Mouse (Mus musculus) heart, adult 11 months (tissue): ENCODE results near the gene Pnrc1.

Source experiments
- DNase-seq: peaks from one replicate; pipeline ENCODE4 v3.0.0; 2022

The Pnrc1 gene

GRCm38 (mm10) chr4:33270386-33271314 lies 19.3 kb downstream of the Pnrc1 start:
- DNase-seq = no peak

DNA sequence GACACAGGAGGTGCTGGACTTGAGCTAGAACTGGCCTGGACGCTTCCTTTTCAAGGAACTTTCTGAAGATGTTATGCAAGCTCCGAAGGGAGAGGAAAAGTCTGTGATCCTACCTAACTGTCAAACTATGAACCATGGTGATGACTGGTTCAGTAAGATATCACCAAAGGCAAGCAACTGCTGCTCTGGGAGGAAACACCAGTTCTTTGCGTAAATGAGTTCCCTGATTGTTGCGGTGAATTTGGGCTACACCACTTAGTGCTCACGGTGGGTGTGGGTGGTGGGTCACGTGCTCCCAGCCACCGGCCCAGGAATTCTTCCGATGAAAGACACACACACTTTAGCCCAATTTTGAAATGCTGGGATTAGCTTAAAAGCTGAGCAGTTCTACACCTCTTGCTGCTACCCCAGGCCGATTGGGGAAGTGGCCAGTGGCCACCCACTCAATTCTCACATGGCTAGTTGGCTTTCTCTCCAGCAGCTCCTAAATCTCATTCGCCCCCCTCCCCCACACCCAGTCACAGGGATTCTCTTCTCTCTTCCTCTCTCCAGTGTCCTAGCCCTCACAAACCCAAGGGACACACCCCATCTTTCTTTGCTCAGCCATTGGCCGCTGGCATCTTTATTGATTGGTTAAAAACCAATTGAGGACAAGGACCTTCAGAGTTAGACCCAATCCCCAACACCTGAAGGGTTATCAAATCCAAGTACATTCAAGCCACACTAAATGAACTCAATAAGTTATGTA lies 24.8 kb downstream of the Pnrc1 start:
- DNase-seq = no peak

GRCm38 (mm10) chr4:33262897-33263296 lies 27.1 kb downstream of the Pnrc1 start:
- no peak for DNase-seq

GRCm38 (mm10) chr4:33261311-33261753 lies 28.6 kb downstream of the Pnrc1 start:
- DNase-seq = peak; percentile 100

DNA sequence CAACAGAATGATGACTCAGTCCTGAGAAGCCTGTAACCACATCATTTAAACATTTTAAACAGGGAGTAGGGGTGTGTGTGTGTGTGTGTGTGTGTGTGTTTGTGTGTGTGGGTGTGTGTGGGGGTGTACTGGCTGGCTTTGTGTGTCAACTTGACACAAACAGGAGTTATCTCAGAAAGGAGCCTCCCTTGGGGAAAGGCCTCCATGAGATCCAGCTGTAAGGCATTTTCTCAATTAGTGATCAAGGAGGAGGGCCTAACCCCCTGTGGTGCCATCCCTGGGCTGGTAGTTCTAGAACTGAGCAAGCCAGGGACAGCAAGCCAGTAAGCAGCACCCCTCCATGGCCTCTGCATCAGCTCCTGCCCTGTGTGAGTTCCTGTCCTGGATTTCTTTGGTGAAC lies 29.7 kb downstream of the Pnrc1 start:
- DNase-seq = peak; percentile 90

- peak; percentile 91 for DNase-seq
Observed at GRCm38 (mm10) chr4:33257263-33257964, 32.5 kb downstream of the Pnrc1 start.

GRCm38 (mm10) chr4:33254706-33255105 lies 35.3 kb downstream of the Pnrc1 start:
- DNase-seq = no peak

DNA sequence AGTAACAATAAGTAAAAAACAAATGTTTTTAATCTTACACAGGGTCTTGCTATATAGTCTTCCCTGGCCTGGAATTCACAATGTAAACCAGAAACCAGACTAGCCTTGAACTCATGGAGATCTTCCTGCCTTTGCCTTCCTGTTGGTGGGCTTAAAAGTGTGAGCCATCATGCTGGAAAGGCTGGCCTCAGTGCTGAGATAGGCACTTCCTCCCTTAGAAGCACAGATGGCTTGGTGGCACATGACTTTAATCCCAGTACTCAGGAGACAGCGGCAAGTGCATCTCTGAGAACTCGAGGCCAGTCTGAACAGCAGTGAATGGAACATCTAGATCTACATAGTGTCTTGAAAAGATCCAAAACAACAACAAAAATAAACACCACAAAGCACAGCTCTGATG lies 39.1 kb downstream of the Pnrc1 start:
- peak; percentile 58 for DNase-seq

GRCm38 (mm10) chr4:33249716-33250230 lies 40.2 kb downstream of the Pnrc1 start:
- DNase-seq = peak; percentile 53

- no peak for DNase-seq
Observed at GRCm38 (mm10) chr4:33248915-33249314, 41.0 kb downstream of the Pnrc1 start.

DNA sequence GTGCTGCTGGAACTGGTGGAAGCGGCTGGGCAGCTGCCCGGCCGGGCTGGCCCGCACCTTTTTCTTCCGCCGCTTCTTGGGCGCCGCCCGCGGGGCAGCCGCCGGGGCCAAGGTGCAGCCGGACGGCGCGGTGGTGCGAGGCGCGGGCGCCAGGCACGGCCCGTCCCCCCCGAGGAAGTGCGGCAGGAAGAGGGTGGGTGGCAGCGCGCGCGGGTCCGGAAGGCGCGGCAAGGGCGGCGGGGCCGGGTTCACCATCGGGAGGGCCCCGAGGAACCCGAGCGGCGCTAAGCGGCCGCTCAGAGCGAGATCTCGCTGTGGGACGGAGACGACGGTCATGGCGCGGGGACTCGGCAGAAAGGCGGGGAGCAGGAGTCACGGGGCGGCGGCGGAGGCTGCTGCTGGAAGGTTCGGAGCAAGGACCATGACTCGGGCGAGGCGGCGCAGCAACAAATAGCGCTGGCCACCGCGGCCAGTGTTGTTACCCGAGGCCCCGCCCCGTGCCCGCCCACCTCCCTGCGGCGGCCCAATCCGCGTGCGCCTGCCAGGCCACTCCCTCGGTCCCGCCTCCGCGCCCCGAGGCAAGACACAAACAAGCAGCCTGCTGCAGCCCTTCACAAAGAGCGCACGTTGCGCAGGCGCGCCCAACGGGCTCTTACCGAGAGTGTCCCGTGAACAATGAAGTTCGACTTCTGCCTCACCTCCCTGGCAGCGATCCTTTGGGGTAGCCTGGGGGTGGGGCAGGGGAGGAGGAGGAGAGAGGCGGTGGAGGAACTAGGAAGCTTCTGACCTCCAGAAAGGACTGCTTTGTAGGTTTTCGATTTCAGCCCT lies 41.7 kb downstream of the Pnrc1 start:
- DNase-seq = peak; percentile 100

- peak; percentile 100 for DNase-seq
Observed at GRCm38 (mm10) chr4:33247479-33248053, 42.4 kb downstream of the Pnrc1 start.

DNA sequence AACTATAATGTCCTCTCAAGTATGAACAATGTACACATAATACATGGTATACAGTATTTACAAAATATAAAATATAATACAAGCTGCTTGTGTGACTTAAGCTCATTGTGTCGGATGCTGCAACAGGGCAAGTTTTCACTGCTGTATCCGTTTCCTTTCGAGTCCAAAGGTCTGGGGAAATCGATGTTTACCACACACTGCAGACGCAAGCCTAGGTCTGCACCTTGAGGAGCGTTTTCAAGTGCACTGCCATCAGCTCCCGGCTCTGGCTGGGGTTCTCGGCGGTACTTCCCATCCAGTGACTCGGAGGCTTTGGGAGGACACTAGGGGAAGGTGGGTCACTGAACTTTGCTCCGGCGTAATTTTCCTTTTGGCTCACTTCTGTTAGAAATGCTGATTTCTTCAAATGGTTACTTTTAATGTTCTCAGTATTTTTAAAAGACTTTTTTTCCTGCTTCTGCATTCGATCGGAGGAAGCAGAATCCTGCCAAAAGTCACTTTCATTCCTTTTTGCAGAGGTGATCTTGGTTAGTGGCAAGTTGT lies 44.0 kb downstream of the Pnrc1 start:
- peak; percentile 86 for DNase-seq

GRCm38 (mm10) chr4:33243921-33244320 lies 46.0 kb downstream of the Pnrc1 start:
- peak; percentile 87 for DNase-seq

DNA sequence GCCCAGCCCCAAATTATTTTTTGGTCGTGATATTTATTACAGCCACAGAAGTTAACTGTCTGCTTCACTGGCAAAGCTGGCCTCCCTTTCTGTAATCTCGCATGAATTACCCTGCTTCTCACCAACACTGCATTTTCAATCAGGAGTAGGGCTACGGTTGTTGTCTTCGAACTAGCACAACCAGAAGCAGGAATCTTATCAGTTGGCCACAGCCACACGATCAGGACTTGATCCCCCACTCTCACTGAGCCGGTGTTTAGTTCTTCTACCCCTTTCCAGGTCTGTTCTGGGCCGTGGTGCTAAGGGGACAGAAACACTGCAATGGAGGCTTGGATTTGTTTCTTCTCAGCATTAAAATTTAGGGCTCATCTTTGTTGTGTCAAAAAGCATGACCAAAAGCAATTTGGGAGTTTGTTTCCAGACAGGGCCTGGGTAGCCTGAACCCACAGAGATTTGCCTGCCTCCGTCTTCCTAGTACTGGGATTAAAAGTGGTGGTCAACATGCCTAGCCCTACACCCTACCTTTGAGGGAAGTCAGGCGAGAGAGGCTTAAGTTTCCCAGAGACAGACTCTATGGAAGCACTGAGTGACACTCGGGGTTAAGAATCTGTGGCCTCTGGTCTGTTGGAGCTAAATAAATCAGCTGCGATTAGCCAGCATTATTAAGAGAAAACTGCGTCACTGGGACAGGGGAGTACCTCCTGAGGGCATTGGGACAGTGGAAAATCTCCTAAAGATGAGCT lies 46.8 kb downstream of the Pnrc1 start:
- DNase-seq = peak; percentile 84

DNA sequence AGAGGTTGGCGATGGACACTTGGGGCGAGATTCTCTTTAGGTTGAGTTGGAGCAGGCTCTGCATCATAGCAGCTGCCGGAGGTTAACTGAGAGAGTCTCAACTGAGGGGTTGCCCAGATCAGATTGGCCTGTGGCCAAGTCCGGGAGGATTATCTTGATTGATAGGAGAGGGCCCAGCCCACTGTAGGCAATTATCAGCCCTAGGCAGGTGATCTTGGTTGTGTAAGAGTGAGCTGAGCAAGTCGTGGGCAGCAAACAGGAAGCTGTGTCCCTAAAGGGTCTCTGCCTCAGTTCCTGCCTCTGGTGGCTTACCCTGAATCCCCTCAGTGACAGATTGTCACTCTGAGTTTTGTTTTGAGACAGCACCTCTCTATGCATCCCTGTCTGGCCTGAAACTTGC lies 47.4 kb downstream of the Pnrc1 start:
- peak; percentile 90 for DNase-seq

- DNase-seq = peak; percentile 80
Observed at GRCm38 (mm10) chr4:33230881-33231280, 59.1 kb downstream of the Pnrc1 start.

DNA sequence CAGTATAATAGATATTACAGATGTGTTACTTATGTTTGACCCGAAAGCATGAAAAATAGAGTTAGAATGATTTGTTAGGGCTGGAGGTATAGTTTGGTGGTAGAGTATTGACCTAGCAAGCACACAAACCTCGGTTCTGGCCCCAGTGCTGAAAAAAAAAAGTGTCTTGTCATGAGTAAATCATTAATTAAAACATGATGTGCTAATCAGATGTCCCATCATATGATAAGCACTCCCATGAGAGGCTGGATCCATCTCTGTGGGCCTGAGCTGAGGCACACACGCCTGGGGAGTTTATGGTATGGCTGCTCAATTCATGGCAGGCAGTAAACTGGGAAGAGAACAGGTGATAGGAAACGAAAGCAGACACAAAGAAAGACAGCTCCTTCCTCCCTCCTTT lies 60.3 kb downstream of the Pnrc1 start:
- DNase-seq = peak; percentile 19

DNA sequence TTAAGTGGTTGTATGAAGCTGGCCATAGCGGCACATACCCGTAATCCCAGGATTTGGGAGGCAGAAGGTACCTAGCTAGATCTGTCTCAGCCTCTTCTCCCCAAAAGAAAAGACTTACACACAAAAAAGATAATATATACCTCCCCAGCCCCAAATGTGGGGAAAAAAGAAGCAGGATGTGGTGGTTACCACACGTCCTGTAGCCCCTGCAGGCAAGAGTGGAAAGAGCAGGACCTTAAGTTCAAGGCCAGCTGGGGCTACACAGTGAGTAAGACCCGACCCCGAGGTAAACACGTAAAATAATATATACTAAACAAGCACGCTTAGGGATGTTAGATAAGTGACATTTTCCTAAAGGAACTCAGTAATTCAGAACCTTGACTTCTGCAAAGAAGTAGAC lies 62.8 kb downstream of the Pnrc1 start:
- DNase-seq = no peak

DNA sequence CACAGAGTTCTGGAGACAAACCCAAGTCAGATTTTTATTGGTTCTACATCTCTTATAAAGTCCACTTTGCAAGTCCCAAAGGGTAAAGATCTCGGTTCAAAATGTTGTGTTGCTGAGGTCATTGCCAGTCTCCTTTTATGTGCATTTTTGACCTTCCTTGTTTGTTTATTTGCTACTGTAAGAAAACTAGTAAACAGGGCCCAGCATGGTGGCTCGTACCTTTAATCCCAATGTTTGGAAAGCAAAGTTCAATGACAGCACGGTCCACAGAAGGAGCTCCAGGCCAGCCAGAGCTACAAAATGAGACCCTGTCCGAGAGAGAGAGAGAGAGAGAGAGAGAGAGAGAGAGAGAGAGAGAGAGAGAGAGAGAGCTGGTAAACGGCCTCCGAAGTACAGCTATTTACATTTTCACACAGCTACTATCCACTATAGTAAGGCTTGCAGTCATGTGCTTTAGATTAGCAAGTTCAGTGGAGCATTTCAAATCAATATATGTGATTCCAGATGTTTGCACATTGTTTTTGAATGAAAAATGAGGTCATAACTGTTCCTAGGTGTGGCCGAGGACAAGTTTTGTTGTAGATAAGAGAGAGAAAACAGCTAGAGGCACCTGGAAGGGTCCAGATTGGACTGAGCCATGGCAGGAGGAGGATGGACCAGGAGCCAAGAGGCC lies 65.8 kb downstream of the Pnrc1 start:
- no peak for DNase-seq
